Mouse (Mus musculus) stomach, postnatal 0 days (tissue): ENCODE results near the gene Gabra4.

Source experiments
- CTCF ChIP-seq: IDR thresholded peaks from 2 replicates; pipeline ENCODE4 v1.5.1; 2016; ENCODE audit warnings: antibody characterized with exemption, low read depth, mild to moderate bottlenecking, moderate library complexity
- EP300 ChIP-seq: optimal IDR thresholded peaks from 2 replicates; pipeline ENCODE3; 2016; ENCODE audit warnings: antibody characterized with exemption

DNA sequence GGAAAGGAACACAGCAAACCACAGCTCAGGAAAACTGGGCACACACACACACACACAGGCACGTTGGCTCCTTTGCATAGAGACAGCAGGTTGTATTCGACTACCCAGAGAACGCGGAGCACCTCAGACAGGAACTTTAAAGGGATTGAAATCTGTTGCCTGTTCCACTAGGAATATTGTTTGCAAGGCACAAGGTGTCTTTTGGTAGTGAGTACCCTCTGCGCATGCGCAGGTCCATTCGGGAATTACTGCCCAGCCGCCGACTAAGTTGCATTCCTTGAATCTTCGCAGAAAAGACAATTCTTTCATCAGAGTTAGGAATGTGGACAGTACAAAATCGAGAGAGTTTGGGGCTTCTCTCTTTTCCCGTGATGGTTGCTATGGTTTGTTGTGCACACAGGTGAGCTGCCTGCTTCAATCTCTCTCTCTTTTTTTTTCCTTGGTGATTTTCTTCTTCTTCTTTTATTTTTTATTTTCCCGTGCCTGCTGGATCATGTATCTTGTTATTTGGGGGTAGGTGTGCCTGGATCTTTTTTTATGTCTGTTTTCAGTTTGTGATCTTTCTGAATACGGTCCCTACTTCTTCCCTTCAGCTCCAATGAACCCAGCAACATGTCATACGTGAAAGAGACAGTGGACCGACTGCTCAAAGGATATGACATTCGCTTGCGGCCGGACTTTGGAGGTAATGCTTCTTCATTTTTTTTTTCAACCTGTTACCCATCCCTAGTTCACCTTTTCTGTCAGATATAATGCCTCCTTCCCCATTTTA lies 41.8 kb upstream of the Gabra4 start:
- TF ChIP-seq EP300, result no peak
- TF ChIP-seq CTCF, result no peak
